Mouse (Mus musculus) monocyte, adult 5-6 weeks (primary cell): ENCODE measurements around the gene Ubr1. TPM values are rescaled to one million over a fixed set of nuclear protein-coding genes. Genes with fewer than 3 reads are reported as not detected.

ENCODE experiments used
- ATAC-seq: fragments of 153-309, 156-312 bp; replicated peaks from 2 replicates; pipeline ENCODE4 v1.8.0; 2017; ENCODE audit warnings: mild to moderate bottlenecking; ENCODE audit not compliant: low TSS enrichment, insufficient number of reproducible peaks, severe bottlenecking, poor library complexity, low FRiP score
- total RNA-seq: library from RNA; stranded (forward); fragments of 200-1000, 200-491, 200-594 nt; gene quantifications from 3 replicates; pipeline ENCODE4 v1.2.3, GENCODE M21; 2017

Ubr1 gene
- total RNA-seq, 1 experiment from 2014 or later = 47.1 TPM

DNA sequence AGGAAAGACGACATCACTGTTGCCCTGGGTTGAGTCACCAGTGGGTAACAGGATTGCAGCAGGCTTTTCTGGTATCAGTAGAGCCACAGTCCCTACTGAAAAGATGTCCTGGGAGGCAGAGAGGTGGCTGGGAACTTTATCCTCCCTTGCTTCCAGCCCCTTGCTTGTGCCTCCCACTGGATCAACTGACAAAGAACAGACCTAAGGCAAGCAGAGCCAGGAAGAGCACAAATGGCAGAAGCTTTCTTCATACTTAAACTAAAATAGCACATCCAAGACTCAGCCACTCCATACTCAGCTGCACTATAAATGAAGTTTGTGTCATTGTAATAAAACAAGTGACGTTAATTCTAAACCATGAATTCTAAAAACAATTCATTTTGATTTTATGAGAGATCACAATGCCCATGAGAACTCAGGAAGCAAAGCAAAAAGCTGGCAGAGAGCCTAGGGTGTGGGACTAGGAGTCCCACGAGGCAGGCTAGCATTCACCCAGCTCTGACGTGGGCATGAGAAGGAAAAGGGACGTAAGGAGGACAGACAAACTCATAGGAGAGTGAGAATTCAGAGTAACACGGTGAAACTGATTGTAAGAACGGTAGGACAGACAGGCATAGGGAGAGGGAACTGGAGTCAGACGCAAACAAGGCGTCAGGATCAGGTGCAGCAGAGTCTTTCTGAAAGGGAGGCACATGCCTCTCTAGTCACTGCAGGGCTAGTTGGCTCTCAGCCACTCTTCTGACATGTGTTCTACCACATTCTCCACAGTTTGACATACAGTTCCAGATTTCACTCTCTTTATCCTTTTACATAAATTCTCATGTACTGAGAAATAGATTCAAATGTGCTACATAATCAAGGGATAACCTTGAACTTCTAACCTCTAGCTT, 98.8 kb downstream of the Ubr1 start:
- ATAC-seq = no peak

DNA sequence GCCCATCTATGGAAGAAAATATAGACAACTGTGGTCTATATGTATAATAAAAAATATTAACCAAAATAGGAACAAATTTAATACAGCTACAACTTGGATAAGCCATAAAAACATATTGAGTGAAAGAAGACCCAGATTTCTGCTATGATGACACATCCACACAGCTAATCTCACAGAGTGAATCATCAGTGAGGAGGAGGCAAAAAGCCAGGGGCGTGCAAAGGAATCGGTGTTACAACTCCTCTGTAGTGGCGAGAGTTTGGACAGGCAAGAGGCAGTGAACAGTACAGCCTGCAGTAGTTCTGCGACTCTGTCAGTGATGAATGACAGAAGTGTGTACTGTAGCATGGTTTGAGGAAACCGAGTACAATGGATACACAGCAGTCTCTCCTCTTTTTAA, 103.2 kb downstream of the Ubr1 start:
- no peak for ATAC-seq

GRCm38 (mm10) chr2:120866561-120866960, 104.0 kb downstream of the Ubr1 start:
- no peak for ATAC-seq

DNA sequence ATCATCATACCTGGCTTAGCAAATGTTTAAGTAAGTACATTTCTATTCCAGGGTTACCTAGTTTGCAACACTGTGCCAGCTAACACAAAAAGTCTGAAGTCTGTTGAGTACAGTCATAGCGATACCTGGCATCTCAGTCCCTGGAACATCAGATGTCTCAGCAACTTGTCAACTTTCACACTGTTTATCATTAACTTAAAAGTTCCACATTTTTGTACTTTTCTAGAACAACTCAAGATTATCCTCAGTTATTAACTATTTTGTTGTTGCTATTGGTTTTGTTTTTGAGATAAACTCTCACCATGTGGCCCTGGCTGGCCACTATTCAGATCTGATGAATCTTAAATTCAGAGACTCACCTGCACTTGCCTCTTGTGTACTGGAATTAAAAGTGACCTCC, 107.1 kb downstream of the Ubr1 start:
- ATAC-seq = no peak

DNA sequence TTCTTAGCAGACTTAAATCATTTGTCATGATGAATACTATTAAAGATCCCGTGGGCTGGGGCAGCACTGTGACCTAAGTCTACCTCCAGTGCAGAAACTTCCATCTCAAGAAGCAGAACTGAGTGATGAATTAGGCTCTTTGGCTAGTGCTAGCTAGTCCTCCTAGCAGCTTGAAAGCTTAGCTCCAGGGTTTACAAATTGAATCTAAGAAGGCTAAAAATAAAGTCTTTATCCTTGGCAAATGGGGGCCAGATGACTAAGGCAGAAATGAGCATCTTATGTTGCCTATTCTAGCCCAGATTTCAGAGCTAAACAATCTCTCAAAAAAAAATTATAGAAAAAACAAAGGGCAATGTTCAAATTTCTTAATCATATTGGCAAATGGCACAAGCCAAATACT, 109.8 kb downstream of the Ubr1 start:
- no peak for ATAC-seq

DNA sequence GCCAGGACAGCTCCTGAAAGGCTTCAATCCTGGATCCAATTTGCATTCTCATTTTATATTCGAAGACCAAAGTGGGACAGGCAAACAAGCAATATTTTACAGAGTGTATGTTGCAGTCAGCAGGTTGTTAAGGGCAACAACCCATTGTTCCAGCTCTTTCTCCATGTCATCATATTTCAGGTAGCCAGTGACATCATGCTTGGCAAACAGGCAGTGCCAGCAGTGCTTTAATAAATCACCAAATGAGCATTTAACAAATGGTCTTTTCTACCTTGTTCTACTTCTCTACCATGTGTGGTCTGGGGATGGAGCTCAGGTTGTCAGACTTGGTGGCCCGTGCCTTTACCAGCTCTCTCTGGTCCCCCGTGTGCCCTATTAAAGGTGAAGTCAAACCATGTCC, 112.4 kb downstream of the Ubr1 start:
- no peak for ATAC-seq

GRCm38 (mm10) chr2:120853151-120853550, 117.4 kb downstream of the Ubr1 start:
- no peak for ATAC-seq

- no peak for ATAC-seq
These were observed 117.9 kb downstream of the Ubr1 start for GRCm38 (mm10) chr2:120852626-120853025.

- peak; percentile 100 for ATAC-seq
These were observed 120.0 kb downstream of the Ubr1 start, which contains the start of gene Ttbk2 for GRCm38 (mm10) chr2:120850424-120851082. Ttbk2 (minus strand) TSS chr2:120850604.

GRCm38 (mm10) chr2:120849449-120850423, 120.8 kb downstream of the Ubr1 start, which contains the start of gene Cdan1:
Cdan1 (minus strand) TSS chr2:120850128.
- ATAC-seq = 0 out of 2 replicates have a peak, but pooled peaks have one; percentile 19

GRCm38 (mm10) chr2:120845280-120845679, 125.2 kb downstream of the Ubr1 start:
- ATAC-seq = no peak

GRCm38 (mm10) chr2:120843990-120844389, 126.5 kb downstream of the Ubr1 start:
- no peak for ATAC-seq

DNA sequence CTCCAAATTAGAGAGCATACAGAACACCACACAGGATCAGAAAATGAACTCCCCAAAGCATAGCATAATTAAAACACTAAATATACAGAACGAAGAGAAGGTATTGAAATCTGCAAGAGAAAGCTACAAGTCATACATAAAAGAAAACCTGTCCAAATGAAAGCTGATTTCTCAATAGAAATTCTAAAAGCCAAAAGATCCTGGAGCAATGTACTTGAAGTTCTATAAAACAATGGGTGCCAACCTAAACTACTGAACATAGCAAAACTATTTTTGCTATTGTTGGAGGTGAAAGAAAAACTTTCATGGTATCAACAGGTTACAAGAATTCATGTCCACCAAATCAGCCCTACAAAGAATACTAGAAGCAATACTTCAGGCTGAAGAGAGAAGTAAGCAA, 129.3 kb downstream of the Ubr1 start:
- no peak for ATAC-seq

- ATAC-seq = 0 out of 2 replicates have a peak, but pooled peaks have one; percentile 27
These were observed 135.3 kb downstream of the Ubr1 start for GRCm38 (mm10) chr2:120835167-120835566.

DNA sequence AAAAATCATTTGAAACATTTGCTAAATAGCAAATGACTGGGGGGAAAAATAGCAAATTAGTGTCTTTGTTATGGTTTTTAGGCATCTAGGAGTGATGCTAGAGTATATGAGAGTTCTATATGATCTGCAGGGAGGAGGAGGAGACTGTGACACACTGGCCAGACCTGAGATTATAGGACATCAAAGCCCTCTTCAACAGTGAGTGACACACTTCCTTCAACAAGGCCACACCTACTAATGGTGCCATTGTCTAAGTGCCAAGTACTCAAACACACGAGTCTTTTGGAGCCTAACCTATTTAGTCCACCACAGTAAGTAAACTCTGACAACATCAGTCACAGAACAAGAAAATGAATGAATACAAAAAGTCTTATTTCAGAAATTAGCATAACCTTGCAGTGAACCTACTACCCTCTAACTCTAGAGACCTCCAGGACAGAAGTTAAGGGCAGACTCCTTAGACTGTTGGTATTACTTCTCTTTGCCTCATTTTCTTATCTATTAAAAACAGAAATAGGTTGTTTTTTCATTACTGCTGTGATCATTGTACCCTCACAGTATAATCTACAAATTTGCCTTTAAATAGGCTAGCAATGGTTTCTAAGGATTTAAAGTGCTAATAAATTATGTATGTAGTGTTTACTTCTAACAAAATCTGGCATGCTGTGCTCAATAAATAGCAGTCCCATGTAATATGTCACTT, 143.4 kb downstream of the Ubr1 start:
- no peak for ATAC-seq
